Mouse (Mus musculus) bone marrow, adult 2 months (tissue): Measurements from ENCODE around the gene Inpp4a.

ENCODE experiments used
- CTCF ChIP-seq: fragments of 200-500 bp; IDR thresholded peaks from 2 replicates; pipeline ENCODE4 v1.5.1; 2011; ENCODE audit warnings: low read length, control low read depth; ENCODE audit not compliant: control insufficient read depth, insufficient read depth
- POLR2A ChIP-seq: fragments of 200-500 bp; IDR thresholded peaks from 2 replicates; pipeline ENCODE4 v1.6.1; 2011; ENCODE audit warnings: low read depth, mild to moderate bottlenecking, control low read depth, low read length, borderline replicate concordance; ENCODE audit not compliant: control insufficient read depth

GRCm38 (mm10) chr1:37272464-37272863 is 27.2 kb upstream of the Inpp4a start:
- TF ChIP-seq CTCF = peak; percentile 66
- TF ChIP-seq POLR2A = no peak
